Mouse (Mus musculus): ENCODE results near the gene Wdr35.
A peak's percentile ranks its signal among the peaks of the same experiment; 100 is the strongest.

The Wdr35 gene

GRCm38 (mm10) chr12:9054012-9054411, 80.3 kb downstream of the Wdr35 start:
- DNase-seq: no peak

- DNase-seq: no peak
Measured at GRCm38 (mm10) chr12:9055269-9055668, 81.6 kb downstream of the Wdr35 start.

GRCm38 (mm10) chr12:9059502-9059901, 85.8 kb downstream of the Wdr35 start:
- no peak for DNase-seq

GRCm38 (mm10) chr12:9059965-9060364, 86.3 kb downstream of the Wdr35 start:
- no peak for DNase-seq

- DNase-seq: peak; percentile 33
Measured at GRCm38 (mm10) chr12:9063611-9064010, 89.9 kb downstream of the Wdr35 start.

GRCm38 (mm10) chr12:9071058-9071457, 97.4 kb downstream of the Wdr35 start:
- DNase-seq: no peak

GRCm38 (mm10) chr12:9071493-9071892, 97.8 kb downstream of the Wdr35 start:
- peak; percentile 36 for DNase-seq

- peak; percentile 12 for DNase-seq
Measured at GRCm38 (mm10) chr12:9077554-9078125, 103.9 kb downstream of the Wdr35 start.

All from lung, postnatal 14 days (tissue).